Mouse (Mus musculus): ENCODE results near the gene Lage3. TPM values are rescaled to one million over a fixed set of nuclear protein-coding genes. Genes with fewer than 3 reads are reported as not detected.

Lage3 gene
- 23.7 to 32.8 TPM (median 26.6 TPM) in 4 replicates for total RNA-seq (2023; ENCODE audit: inconsistent age)

DNA sequence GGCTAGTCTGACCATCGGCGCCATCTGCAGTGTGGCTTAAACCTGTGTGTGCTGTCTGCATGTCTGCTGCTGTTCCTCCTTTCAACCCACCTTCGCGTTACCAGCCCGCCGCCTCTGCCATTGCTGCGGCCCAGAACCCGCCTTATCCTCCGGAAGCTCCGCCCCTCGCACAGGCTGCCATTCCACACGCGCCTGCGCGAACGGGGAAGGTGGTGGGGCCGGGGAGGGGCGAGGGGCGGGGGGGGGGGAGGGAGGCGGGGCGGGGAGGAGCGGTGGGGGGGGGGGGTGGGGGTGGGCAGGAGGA is at the start of gene Lage3:
Gene Lage3, minus strand, starts transcription at position 152 of the 304 bp plus-strand sequence.

DNA sequence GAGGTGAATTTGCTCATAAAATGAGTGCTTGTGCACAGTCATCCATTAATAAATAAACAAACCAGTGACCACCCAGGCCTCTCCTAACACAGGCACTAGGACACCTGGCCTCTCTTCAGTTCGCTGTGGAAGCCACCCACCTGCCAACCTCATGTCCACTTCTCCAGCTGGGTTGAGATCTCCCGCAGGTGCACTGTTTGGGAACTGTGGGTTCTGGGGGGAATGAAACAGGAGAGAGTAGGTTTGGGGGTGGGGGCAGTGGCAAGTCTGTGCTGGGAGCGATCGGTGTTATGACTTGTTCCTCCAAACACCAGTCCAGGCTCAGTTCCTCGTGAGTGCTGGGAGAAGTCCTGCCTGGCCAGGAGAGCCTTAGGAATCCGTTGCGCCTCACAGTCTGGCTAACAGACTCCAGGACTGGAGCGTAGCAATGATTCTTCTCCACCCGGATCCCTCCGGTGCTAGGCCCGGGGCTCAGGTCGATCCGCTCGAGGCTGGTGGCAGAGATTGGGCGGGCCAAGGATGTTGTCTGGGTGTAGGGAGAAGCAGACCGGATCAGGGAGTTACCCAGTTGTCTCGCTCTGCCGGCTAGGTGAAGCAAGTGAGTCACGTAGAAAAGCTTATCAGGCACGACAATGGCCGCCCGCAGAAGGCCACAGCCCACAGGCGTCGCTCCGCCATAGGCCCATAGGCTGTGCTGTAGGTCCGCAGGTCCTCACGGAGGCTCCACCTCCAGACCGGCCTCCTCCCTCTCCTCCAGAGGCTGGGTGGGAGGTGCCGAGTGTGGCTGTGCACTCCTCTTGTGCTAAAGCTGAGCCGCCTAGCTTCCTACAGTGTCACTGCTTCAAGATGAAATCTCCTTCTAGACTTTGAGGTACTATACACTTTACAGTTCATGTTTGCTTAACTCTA is 39.4 kb upstream of the Lage3 start, which contains the start of the genes Fam3a and Ikbkg:
Gene Fam3a, minus strand, starts transcription at position 738 of the 909 bp plus-strand sequence.
Gene Ikbkg, plus strand, starts transcription at position 756 of the 909 bp plus-strand sequence.

GRCm38 (mm10) chrX:74372888-74373549 is 19.6 kb upstream of the Lage3 start, which contains the start of the genes Ubl4a and Slc10a3:
Ubl4a (minus strand) TSS chrX:74373218.
Slc10a3 (minus strand) TSS chrX:74373349.

GRCm38 (mm10) chrX:74328725-74329161 is 24.7 kb downstream of the Lage3 start, which contains the start of gene Plxna3:
Plxna3 (plus strand) TSS chrX:74329066.

DNA sequence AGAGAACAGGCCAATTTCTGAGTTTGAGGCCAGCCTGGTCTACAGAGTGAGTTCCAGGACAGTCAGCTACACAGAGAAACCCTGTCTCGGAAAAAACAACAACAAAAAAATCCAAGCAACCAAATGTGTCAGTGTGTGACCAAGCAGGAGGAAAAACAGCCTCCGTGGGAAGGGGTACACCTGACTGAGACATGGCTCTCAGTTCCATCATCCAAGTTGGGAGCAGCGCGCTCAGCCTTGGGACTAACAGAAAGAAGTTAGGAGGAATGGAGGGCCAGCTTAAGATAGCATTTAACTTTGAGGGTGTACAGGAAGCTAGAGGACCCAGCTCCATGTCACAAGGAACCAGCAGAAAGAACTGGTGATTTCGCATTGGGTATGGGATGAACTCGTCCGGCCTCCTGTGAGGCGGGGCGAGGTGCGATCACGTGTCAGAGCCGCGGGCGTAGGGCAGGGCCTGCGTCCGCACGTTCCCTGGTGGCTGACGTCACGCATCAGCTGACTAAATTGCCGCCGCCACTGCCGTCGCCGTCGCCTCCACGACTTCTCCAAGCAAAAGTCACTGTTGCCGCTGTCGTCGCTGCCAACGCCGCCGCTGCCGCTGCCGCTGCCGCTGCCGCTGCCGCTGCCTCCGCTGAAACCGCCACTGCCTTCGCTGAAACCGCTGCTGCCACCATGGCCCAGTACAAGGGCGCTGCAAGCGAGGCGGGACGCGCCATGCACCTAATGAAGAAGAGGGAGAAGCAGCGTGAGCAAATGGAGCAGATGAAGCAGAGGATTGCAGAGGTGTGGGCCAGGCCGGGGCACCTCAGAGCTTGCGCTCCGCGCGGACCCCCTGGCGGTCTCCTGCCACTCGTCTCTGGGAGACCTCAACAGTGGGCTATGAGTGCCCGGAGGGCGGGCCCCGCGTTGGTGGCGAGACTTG is 40.6 kb downstream of the Lage3 start, which contains the start of gene Fam50a:
Gene Fam50a, plus strand, starts transcription at position 494 of the 925 bp plus-strand sequence.

DNA sequence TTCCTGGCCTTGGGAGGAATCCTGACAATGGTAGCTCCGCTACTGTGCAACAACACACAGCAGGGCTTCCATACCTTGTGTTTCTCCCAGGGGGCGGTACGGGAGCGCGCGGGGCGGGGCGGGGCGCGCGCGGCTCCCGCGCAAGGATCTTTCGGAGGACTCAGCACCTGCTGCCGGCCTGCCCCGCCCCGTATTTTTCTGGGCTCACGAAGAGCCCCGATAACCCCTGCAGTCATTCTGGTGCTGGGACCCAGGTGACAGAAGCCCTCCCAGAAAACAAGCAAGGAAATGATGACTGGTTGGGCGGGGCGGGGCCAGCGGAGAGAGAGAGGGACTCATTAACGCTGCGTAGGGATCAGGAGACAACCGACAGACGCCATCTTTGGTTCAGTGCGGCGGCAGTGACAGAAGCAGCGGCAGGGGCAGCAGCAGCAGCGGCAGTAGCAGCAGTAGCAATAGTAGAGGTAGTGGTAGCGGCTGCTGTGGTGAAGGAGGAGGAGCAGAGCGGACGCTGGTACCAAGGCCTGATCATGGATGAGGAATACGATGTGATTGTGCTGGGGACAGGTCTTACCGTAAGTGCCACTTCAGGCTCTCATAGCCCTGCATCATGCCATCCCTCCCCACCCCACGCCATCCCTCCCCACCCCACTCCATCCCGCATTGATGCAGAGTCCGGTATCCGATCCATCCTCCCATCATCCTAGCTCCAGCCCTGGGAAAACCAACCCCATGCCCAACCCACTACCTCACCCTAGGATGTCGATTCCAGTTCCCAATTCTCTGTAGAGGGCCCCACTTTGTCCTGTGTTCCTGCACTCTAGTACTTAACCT is 48.3 kb downstream of the Lage3 start, which contains the start of gene Gdi1:
Gene Gdi1, plus strand, starts transcription at position 132 of the 834 bp plus-strand sequence.

Other genes starting within 250 kb of the Lage3 start
- gene Opn1mw, start 226.2 kb downstream of the Lage3 start, total RNA-seq (2023; ENCODE audit: inconsistent age) = not detected in 4 replicates
- 41.7 to 52.4 TPM (median 47.8 TPM) in 4 replicates for gene Mecp2, start 218.3 kb downstream of the Lage3 start, total RNA-seq (2023; ENCODE audit: inconsistent age)
- not detected in 4 replicates for gene Tex28, start 185.8 kb downstream of the Lage3 start, total RNA-seq (2023; ENCODE audit: inconsistent age)
- gene Tktl1, start 176.4 kb downstream of the Lage3 start, total RNA-seq (2023; ENCODE audit: inconsistent age) = 0.42 to 0.67 TPM (median 0.57 TPM) in 4 replicates
- gene Flna, start 103.8 kb downstream of the Lage3 start, total RNA-seq (2023; ENCODE audit: inconsistent age) = 454 to 490 TPM (median 483 TPM) in 4 replicates
- gene Emd, start 98.9 kb downstream of the Lage3 start, total RNA-seq (2023; ENCODE audit: inconsistent age) = 89.2 to 95.0 TPM (median 89.9 TPM) in 4 replicates
- gene Rpl10, start 82.8 kb downstream of the Lage3 start, total RNA-seq (2023; ENCODE audit: inconsistent age) = 578 to 737 TPM (median 614 TPM) in 4 replicates
- gene Taz, start 71.7 kb downstream of the Lage3 start, total RNA-seq (2023; ENCODE audit: inconsistent age) = 93.5 to 123 TPM (median 106 TPM) in 4 replicates
- 13.0 to 20.3 TPM (median 15.0 TPM) in 4 replicates for gene Dnase1l1, start 71.3 kb downstream of the Lage3 start, total RNA-seq (2023; ENCODE audit: inconsistent age)
- gene Atp6ap1, start 56.5 kb downstream of the Lage3 start, total RNA-seq (2023; ENCODE audit: inconsistent age) = 166 to 176 TPM (median 174 TPM) in 4 replicates
- gene Gdi1, start 48.6 kb downstream of the Lage3 start, total RNA-seq (2023; ENCODE audit: inconsistent age) = 307 to 387 TPM (median 365 TPM) in 4 replicates
- 101 to 115 TPM (median 104 TPM) in 4 replicates for gene Fam50a, start 40.6 kb downstream of the Lage3 start, total RNA-seq (2023; ENCODE audit: inconsistent age)
- 13.3 to 19.2 TPM (median 16.1 TPM) in 4 replicates for gene Plxna3, start 24.6 kb downstream of the Lage3 start, total RNA-seq (2023; ENCODE audit: inconsistent age)
- 21.4 to 36.5 TPM (median 28.5 TPM) in 4 replicates for gene Ubl4a, start 19.6 kb upstream of the Lage3 start, total RNA-seq (2023; ENCODE audit: inconsistent age)
- 13.5 to 19.3 TPM (median 16.5 TPM) in 4 replicates for gene Slc10a3, start 19.7 kb upstream of the Lage3 start, total RNA-seq (2023; ENCODE audit: inconsistent age)
- gene Fam3a, start 39.7 kb upstream of the Lage3 start, total RNA-seq (2023; ENCODE audit: inconsistent age) = 14.8 to 20.2 TPM (median 16.8 TPM) in 4 replicates
- gene Ikbkg, start 39.7 kb upstream of the Lage3 start, total RNA-seq (2023; ENCODE audit: inconsistent age) = 56.8 to 57.7 TPM (median 57.5 TPM) in 4 replicates
- 31.4 to 37.9 TPM (median 35.4 TPM) in 4 replicates for gene G6pdx, start 75.6 kb upstream of the Lage3 start, total RNA-seq (2023; ENCODE audit: inconsistent age)
- gene Gm6880, start 127.8 kb upstream of the Lage3 start, total RNA-seq (2023; ENCODE audit: inconsistent age) = not detected in 4 replicates
- not detected in 4 replicates for gene Olfr1326-ps1, start 221.3 kb upstream of the Lage3 start, total RNA-seq (2023; ENCODE audit: inconsistent age)
- not detected in 4 replicates for gene Olfr1325, start 239.1 kb upstream of the Lage3 start, total RNA-seq (2023; ENCODE audit: inconsistent age)

Measured in B cell, adult (primary cell).